Comparison of ENCODE assay signal across 9 mouse cellular contexts in the genomic region with DNA sequence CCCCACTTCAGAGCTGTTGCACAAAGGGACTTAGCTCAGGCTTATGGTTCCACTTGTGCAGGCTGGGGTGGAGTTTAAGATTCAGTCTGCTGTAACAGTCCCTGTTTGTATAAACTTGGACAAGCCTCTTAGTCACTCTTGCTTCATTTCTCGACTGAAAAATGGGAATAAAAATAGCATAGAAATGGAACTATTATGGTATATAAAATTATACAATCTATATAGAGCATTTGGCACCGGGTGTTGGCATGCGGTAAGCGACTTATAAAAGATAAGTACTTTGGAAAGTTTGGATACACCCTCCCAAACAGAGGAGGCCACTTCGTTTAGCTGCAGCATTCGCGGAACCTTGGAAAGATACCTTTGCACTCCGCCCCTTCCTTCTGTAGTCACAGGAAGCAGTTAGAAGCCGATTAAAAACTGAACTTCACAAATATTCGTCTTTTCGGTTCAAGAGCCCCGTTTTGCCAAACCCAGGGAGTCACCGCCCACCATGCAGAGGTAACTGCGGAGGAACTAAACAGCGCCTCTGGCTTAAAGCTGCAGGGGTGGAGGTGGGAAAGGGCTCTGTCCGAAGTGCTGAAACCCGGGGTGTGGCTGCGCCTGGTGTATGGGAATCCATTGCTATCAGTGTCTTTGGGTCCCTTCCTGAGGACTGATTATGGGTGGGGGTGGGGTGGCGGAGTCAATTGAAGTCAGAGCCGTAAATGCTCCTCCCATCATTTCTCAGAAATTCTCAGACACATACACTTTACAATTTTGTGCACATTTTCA. TPM values are rescaled to one million over a fixed set of nuclear protein-coding genes. Genes with fewer than 3 reads are reported as not detected.
DNase-seq lines count a peak whose midpoint lies in the region; ATAC-seq lines count a peak whose summit lies in the region.
"Had no signal": no experiment of that assay in that cellular context is flagged by ENCODE, and none has a peak within 500 bp of the region (broad histone marks: within the 10 kb centered on the region; RNA-seq: fewer than 3 reads in every experiment).

No protein-coding gene starts in this region.

- H3K36me3 ChIP-seq in hindbrain, embryonic 12.5 days: no peaks in the 10 kb centered on the region
- no peaks in the 10 kb centered on the region for H3K36me3 ChIP-seq in liver, embryonic 11.5 days (ENCODE audit: control insufficient read depth, insufficient read depth, low read length)
- H3K36me3 ChIP-seq in neural tube, embryonic 13.5 days: no peaks in the 10 kb centered on the region

- no peaks in the 10 kb centered on the region for H3K9me3 ChIP-seq in hindbrain, embryonic 12.5 days (replicated peaks)
- H3K9me3 ChIP-seq in liver, embryonic 11.5 days (ENCODE audit: control insufficient read depth, low read length): no peaks in the 10 kb centered on the region
- H3K9me3 ChIP-seq in neural tube, embryonic 13.5 days: no peaks in the 10 kb centered on the region

- no peak overlapping the region for H3K27ac ChIP-seq in hindbrain, embryonic 12.5 days
- H3K27ac ChIP-seq in liver, embryonic 11.5 days (ENCODE audit: low read depth, low read length): no peak overlapping the region
- no peak overlapping the region for H3K27ac ChIP-seq in neural tube, embryonic 13.5 days (replicated peaks)

- H3K4me3 ChIP-seq in hindbrain, embryonic 12.5 days: no peak overlapping the region
- no peak overlapping the region for H3K4me3 ChIP-seq in liver, embryonic 11.5 days (ENCODE audit: low read depth, low read length)
- peak overlapping the region; percentile 5; the same call in 1 of the 2 replicates for H3K4me3 ChIP-seq in neural tube, embryonic 13.5 days

- peaks cover 23% of the 10 kb centered on the region for H3K27me3 ChIP-seq in hindbrain, embryonic 12.5 days
- no peaks in the 10 kb centered on the region for H3K27me3 ChIP-seq in liver, embryonic 11.5 days (replicated peaks; ENCODE audit: control insufficient read depth, insufficient read depth, low read length)
- peaks cover 43% of the 10 kb centered on the region for H3K27me3 ChIP-seq in neural tube, embryonic 13.5 days

- peak; percentile 16 for DNase-seq in thymus, postnatal 14 days
- no peak for DNase-seq in thymus, adult 18-20 months
- DNase-seq in embryo, embryonic 10.5 days (ENCODE audit: low spot score): peak; percentile 80
- peak; percentile 63 for DNase-seq in liver, embryonic 11.5 days (ENCODE audit: low spot score)
- no peak for DNase-seq in layer of hippocampus, adult 11-12 months (ENCODE audit: low spot score)

- 7% methylated on average over 20 of the region's 20 CpGs for WGBS in hindbrain, embryonic 12.5 days
- WGBS in liver, embryonic 11.5 days: 10% methylated on average over 20 of the region's 20 CpGs
- 8% methylated on average over 20 of the region's 20 CpGs for WGBS in neural tube, embryonic 13.5 days

- H3K9ac ChIP-seq in hindbrain, embryonic 12.5 days: no peak overlapping the region
- no peak overlapping the region for H3K9ac ChIP-seq in liver, embryonic 11.5 days (ENCODE audit: low read depth, low read length)
- H3K9ac ChIP-seq in neural tube, embryonic 13.5 days: no peak overlapping the region

- ATAC-seq in hindbrain, embryonic 12.5 days (ENCODE audit: low FRiP score): peak; percentile 22; the same call in 1 of the 2 replicates
- peak; percentile 57; the same call in 1 of the 2 replicates for ATAC-seq in liver, embryonic 11.5 days (replicated peaks; ENCODE audit: low FRiP score)
- ATAC-seq in neural tube, embryonic 13.5 days (ENCODE audit: low read depth): no peak
- ATAC-seq in erythroblast, adult 5-6 weeks (replicated peaks; ENCODE audit: low FRiP score, poor library complexity, severe bottlenecking): no peak

- H3K4me2 ChIP-seq in hindbrain, embryonic 12.5 days (replicated peaks): peak overlapping the region; percentile 11; the same call in 1 of the 2 replicates
- no peak overlapping the region for H3K4me2 ChIP-seq in liver, embryonic 11.5 days
- peak overlapping the region; percentile 41 for H3K4me2 ChIP-seq in neural tube, embryonic 13.5 days

- H3K4me1 ChIP-seq in hindbrain, embryonic 12.5 days: peaks cover 2% of the 10 kb centered on the region; the same call in 1 of the 2 replicates
- no peaks in the 10 kb centered on the region for H3K4me1 ChIP-seq in liver, embryonic 11.5 days (replicated peaks; ENCODE audit: control insufficient read depth, insufficient read depth, low read length)
- H3K4me1 ChIP-seq in neural tube, embryonic 13.5 days (replicated peaks): peaks cover 6% of the 10 kb centered on the region; the same call in 1 of the 2 replicates

RNA-seq across cellular contexts. Expression of a gene that starts 1.2 kb away (rescaled TPM):
- polyA plus RNA-seq in hindbrain, embryonic 12.5 days (2016; fragmentation: Nextera tagmentation; extraction: Ambion mirVana): 0.12 TPM in 1 of 2 replicates, not detected in the other
- polyA plus RNA-seq in liver, embryonic 11.5 days (2014; fragmentation: Nextera tagmentation; extraction: Ambion mirVana): not detected in 2 replicates
- 0.06 and 0.08 TPM in 2 replicates for polyA plus RNA-seq in neural tube, embryonic 13.5 days (2015; fragmentation: Nextera tagmentation; extraction: Ambion mirVana)
- 0.21 TPM in 1 of 2 replicates, not detected in the other for total RNA-seq in erythroblast, adult 5-6 weeks (2015; ENCODE audit: low replicate concordance)
- not detected in 2 replicates for total RNA-seq in erythroblast, adult 5-6 weeks (2017; ENCODE audit: low replicate concordance)
- polyA plus RNA-seq: liver, embryonic 16.5 days had no signal

RNA-seq across cellular contexts. Expression of a gene that starts 32.3 kb away (rescaled TPM):
- polyA plus RNA-seq in hindbrain, embryonic 12.5 days (2016; fragmentation: Nextera tagmentation; extraction: Ambion mirVana): 45.1 and 48.5 TPM in 2 replicates
- polyA plus RNA-seq in liver, embryonic 11.5 days (2014; fragmentation: Nextera tagmentation; extraction: Ambion mirVana): 62.9 and 63.7 TPM in 2 replicates
- polyA plus RNA-seq in neural tube, embryonic 13.5 days (2015; fragmentation: Nextera tagmentation; extraction: Ambion mirVana): 48.1 and 51.7 TPM in 2 replicates
- total RNA-seq in erythroblast, adult 5-6 weeks (2015; ENCODE audit: low replicate concordance): 81.7 and 97.0 TPM in 2 replicates
- 27.3 and 39.2 TPM in 2 replicates for total RNA-seq in erythroblast, adult 5-6 weeks (2017; ENCODE audit: low replicate concordance)

Comparison
In these comparisons a context has a peak if more than half of its experiments do, and no peak if none do; other contexts are left out.
1. DNase-seq: peak in thymus, postnatal 14 days (single experiment), embryo, embryonic 10.5 days (single experiment) and liver, embryonic 11.5 days (single experiment); none in thymus, adult 18-20 months (0 of 2) and layer of hippocampus, adult 11-12 months (single experiment).
2. ATAC-seq: peak in hindbrain, embryonic 12.5 days (single experiment) and liver, embryonic 11.5 days (single experiment); none in neural tube, embryonic 13.5 days (single experiment) and erythroblast, adult 5-6 weeks (single experiment).